Mouse (Mus musculus) forebrain, embryonic 13.5 days (tissue): Measurements from ENCODE around the gene Gm14444. TPM values are rescaled to one million over a fixed set of nuclear protein-coding genes. Genes with fewer than 3 reads are reported as not detected.
"Not testable (repeated sequence)": the region's sequence is repeated elsewhere in the genome, so short reads cannot be mapped to it uniquely, and the experiment has no call there.

ENCODE experiments used
- ATAC-seq: fragments of 200-750 bp; cut with Nextera tagmentation; 2 replicates; pipeline ENCODE4 v1.8.0; 2017
- H3K27ac ChIP-seq: fragments of 300-500 bp; sonication (generic); 2 replicates; pipeline ENCODE4 v1.5.1; 2015; ENCODE audit warnings: inconsistent platforms, mild to moderate bottlenecking, moderate library complexity
- H3K27me3 ChIP-seq: fragments of 300-500 bp; sonication (generic); 2 replicates; pipeline ENCODE4 v1.6.1; 2015; ENCODE audit warnings: mild to moderate bottlenecking, inconsistent platforms
- H3K36me3 ChIP-seq: fragments of 300-500 bp; sonication (generic); 2 replicates; pipeline ENCODE4 v1.6.1; 2015; ENCODE audit warnings: mild to moderate bottlenecking, inconsistent platforms; ENCODE audit not compliant: poor library complexity, severe bottlenecking
- H3K4me1 ChIP-seq: fragments of 300-500 bp; sonication (generic); 2 replicates; pipeline ENCODE4 v1.6.1; 2015; ENCODE audit warnings: inconsistent platforms
- H3K4me2 ChIP-seq: fragments of 300-500 bp; sonication (generic); 2 replicates; pipeline ENCODE4 v1.6.1; 2015; ENCODE audit warnings: inconsistent platforms, mild to moderate bottlenecking, moderate library complexity
- H3K4me3 ChIP-seq: fragments of 300-500 bp; sonication (generic); 2 replicates; pipeline ENCODE4 v1.5.1; 2015; ENCODE audit warnings: mild to moderate bottlenecking, inconsistent platforms
- H3K9ac ChIP-seq: fragments of 300-500 bp; sonication (generic); 2 replicates; pipeline ENCODE4 v1.6.1; 2015; ENCODE audit warnings: mild to moderate bottlenecking, inconsistent platforms
- H3K9me3 ChIP-seq: fragments of 300-500 bp; sonication (generic); replicated peaks from 2 replicates; pipeline ENCODE4 v1.6.1; 2016; ENCODE audit warnings: inconsistent platforms
- WGBS: fragments of 180-500 bp; shearing (Covaris S2); methylation state at CpG from one replicate; pipeline ENCODE4 v1.1.7; 2015; 5-methylcytosine and 5-hydroxymethylcytosine counted together
- polyA plus RNA-seq: library from polyadenylated mRNA; unstranded; fragments of >200 nt; fragmentation: Nextera tagmentation; extraction: Ambion mirVana; gene quantifications from 2 replicates; pipeline ENCODE4 v1.2.1, GENCODE M21; 2015

Gm14444 gene
- not detected in 2 replicates for polyA plus RNA-seq

- not testable (repeated sequence) for ATAC-seq, H3K9me3 ChIP-seq, H3K27ac ChIP-seq, H3K4me2 ChIP-seq, H3K4me3 ChIP-seq, H3K9ac ChIP-seq, H3K27me3 ChIP-seq, H3K4me1 ChIP-seq, H3K36me3 ChIP-seq
- 66% methylated on average over 1 of the region's 1 CpGs for WGBS
Measured at GRCm38 (mm10) chr2:175010022-175010421, at the start of gene Gm14444. TSS of gene Gm14444 (plus strand) at chr2:175010241.

- H3K9me3 ChIP-seq, H3K4me2 ChIP-seq, H3K4me1 ChIP-seq, H3K27me3 ChIP-seq, H3K36me3 ChIP-seq, ATAC-seq, H3K9ac ChIP-seq, H3K27ac ChIP-seq, H3K4me3 ChIP-seq: not testable (repeated sequence)
- WGBS, result 87% methylated on average over 3 of the region's 3 CpGs
Measured at GRCm38 (mm10) chr2:174965466-174965865, 44.6 kb upstream of the Gm14444 start.

GRCm38 (mm10) chr2:175044268-175044667 lies 34.2 kb downstream of the Gm14444 start:
- H3K9me3 ChIP-seq, H3K4me2 ChIP-seq, H3K27ac ChIP-seq, H3K36me3 ChIP-seq, H3K27me3 ChIP-seq, H3K4me3 ChIP-seq, H3K9ac ChIP-seq, H3K4me1 ChIP-seq, ATAC-seq: not testable (repeated sequence)
- WGBS, result 97% methylated on average over 27 of the region's 27 CpGs

- not testable (repeated sequence) for H3K27ac ChIP-seq, H3K36me3 ChIP-seq, H3K9ac ChIP-seq, H3K4me2 ChIP-seq, ATAC-seq, H3K9me3 ChIP-seq, H3K4me1 ChIP-seq, H3K27me3 ChIP-seq, H3K4me3 ChIP-seq
- 72% methylated on average over 1 of the region's 1 CpGs for WGBS
Measured at GRCm38 (mm10) chr2:175067681-175068261, 57.7 kb downstream of the Gm14444 start, which contains the start of gene Gm14393. TSS of gene Gm14393 (minus strand) at chr2:175067781.

Other genes with a start within 250 kb of the Gm14444 start
- gene Edn3, start 249.6 kb upstream of the Gm14444 start, polyA plus RNA-seq, result 2.9 and 3.8 TPM in 2 replicates
- 0.83 TPM in 1 of 2 replicates, not detected in the other for gene Gm14393, start 57.5 kb downstream of the Gm14444 start, polyA plus RNA-seq
- gene Gm14399, start 131.8 kb downstream of the Gm14444 start, polyA plus RNA-seq, result 4.2 and 4.8 TPM in 2 replicates
- 0.88 and 1.1 TPM in 2 replicates for gene Gm14443, start 165.6 kb downstream of the Gm14444 start, polyA plus RNA-seq
- 5.4 and 7.7 TPM in 2 replicates for gene Gm14391, start 196.7 kb downstream of the Gm14444 start, polyA plus RNA-seq